Mouse (Mus musculus): ENCODE data around the gene Eml4.

The Eml4 gene

DNA sequence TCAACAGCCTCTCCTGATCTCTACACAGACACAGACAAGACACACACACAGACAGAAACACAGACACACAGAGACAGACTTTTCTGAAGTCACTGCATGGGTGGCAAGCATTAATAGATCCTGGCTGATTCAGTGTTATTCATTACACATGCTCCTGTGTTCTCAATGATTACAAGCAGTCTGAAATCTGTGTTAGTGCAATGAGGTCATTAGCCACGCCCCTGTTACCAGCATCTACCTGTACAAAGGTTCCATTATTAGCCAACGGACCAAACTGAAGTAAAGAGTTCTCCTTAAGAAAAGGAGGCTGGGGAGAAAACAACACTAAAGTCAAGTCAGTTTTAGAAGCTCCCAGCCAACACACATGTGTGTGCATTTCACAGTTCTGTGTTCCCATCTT lies 153.0 kb downstream of the Eml4 start:
- no peak for DNase-seq (ENCODE audit: low spot score in 2 of 2)

GRCm38 (mm10) chr17:83512130-83512529 lies 161.4 kb downstream of the Eml4 start:
- no peak for DNase-seq (ENCODE audit: low spot score in 2 of 2)

- DNase-seq (ENCODE audit: low spot score in 2 of 2): no peak
These were observed 163.0 kb downstream of the Eml4 start for GRCm38 (mm10) chr17:83513655-83514212.

DNA sequence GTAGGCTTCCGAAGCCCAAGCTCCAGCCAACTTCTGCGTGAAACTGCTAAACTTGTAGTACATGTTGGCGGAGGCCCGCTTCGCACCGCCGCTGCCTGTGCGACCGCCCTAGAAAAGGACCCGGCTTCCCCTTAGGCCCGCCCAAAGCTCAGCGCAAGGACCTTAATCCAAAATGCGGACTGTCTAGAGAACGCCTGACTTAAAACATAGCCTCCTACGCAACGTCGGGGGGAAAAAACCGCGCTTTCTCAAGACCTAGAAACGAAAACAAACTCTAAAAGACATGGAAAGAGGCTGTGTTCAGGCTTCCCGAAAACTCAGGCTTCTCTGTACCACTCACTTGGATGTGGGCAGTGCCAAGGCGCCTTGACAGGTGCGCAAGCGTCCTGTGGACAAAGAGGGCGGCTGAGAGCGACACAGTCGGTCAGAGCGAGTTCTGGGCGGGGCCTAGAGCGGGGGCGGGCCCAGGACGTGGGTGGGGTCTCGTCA lies 163.5 kb downstream of the Eml4 start:
- peak; percentile 81 to 88 for DNase-seq (ENCODE audit: low spot score in 2 of 2)

GRCm38 (mm10) chr17:83517280-83518015 lies 166.7 kb downstream of the Eml4 start, which contains the start of gene Cox7a2l:
Gene Cox7a2l (minus strand): TSS chr17:83517330.
- peak in 1 of 2 experiments; percentile 55 for DNase-seq (ENCODE audit: low spot score in 2 of 2)

GRCm38 (mm10) chr17:83521881-83522280 lies 171.2 kb downstream of the Eml4 start:
- DNase-seq (ENCODE audit: low spot score in 2 of 2): no peak

GRCm38 (mm10) chr17:83522590-83523379 lies 172.1 kb downstream of the Eml4 start:
- no peak for DNase-seq (ENCODE audit: low spot score in 2 of 2)

- no peak for DNase-seq (ENCODE audit: low spot score in 2 of 2)
These were observed 174.0 kb downstream of the Eml4 start for GRCm38 (mm10) chr17:83524753-83525152.

- no peak for DNase-seq (ENCODE audit: low spot score in 2 of 2)
These were observed 174.9 kb downstream of the Eml4 start for GRCm38 (mm10) chr17:83525596-83525995.

DNA sequence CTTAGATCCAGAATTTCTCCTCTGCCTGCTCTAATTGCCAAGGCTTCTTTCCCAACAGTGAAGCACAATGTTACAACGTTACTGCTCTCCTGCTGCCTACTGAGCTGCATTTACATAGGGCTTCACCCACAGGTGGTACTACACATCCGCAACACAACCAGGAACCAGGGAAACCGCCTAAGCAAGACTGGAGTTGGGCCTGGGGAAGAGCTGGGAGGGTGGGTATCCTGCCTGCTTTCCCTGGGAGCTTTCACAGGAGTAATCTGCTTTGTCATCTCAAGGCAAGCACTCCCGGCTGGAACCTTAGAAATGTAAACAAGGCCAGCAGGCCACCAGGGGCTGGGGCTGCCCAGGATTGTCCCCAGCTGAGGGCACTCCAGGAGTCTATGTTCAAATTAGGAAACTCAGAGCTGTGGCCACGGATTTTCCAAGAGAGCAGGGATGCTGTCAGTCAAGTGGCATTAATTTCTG lies 175.4 kb downstream of the Eml4 start:
- no peak for DNase-seq (ENCODE audit: low spot score in 2 of 2)

DNA sequence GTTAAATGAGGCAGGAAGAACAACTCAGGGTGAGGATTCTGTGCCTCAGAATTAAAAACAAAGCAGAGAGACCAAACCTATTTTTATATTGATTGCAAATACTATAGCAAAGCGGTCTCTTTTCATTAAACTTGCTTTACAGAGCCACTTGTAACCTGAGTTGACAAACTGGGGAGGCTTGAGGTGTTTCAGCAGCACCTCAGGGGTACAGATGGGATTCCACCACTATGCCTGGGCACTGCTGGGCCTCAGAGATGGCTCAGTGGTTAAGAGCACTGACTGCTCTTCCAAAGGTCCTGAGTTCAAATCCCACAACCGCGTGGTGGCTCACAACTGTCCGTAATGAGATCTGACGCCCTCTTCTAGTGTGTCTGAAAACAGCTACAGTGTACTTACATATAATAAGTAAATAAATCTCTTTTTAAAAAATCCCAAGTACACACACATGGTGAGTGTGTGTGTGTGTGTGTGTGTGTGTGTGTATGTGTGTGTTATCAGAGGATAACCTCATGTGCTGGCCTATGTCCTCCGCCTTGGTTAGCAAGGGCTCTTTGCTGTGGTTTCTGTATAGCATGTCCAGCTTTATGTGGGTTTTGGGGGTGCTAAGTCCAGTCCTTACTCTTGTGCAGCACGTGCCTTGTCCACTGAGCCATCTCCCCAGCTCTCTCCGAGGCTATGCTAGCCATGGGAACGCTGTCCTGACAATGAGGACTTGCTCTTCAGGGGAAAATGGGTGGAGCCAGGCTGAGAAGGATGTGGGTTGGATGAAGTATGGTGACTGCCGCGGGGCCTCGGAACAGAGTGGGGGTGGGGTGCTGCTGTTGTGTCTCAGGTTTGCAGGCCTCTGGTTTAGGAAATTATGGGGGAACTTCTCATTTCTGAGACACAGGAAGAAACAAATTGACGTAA lies 176.1 kb downstream of the Eml4 start:
- no peak for DNase-seq (ENCODE audit: low spot score in 2 of 2)

- DNase-seq (ENCODE audit: low spot score in 2 of 2): no peak
These were observed 177.1 kb downstream of the Eml4 start for GRCm38 (mm10) chr17:83527651-83528381.
